Mouse (Mus musculus): ENCODE data around the gene Jpt1. TPM values are rescaled to one million over a fixed set of nuclear protein-coding genes. Genes with fewer than 3 reads are reported as not detected.

Gene Jpt1
- total RNA-seq, 2 experiments from 2014 or later = 124 to 143 TPM

GRCm38 (mm10) chr11:115452281-115452860 lies 61.8 kb downstream of the Jpt1 start:
- intact Hi-C loops (cut with DNase I) = no loop called here
- DNase-seq = no peak

- intact Hi-C loops (cut with DNase I) = no loop called here
- no peak for DNase-seq
Measured at GRCm38 (mm10) chr11:115451781-115452241, 62.4 kb downstream of the Jpt1 start.

DNA sequence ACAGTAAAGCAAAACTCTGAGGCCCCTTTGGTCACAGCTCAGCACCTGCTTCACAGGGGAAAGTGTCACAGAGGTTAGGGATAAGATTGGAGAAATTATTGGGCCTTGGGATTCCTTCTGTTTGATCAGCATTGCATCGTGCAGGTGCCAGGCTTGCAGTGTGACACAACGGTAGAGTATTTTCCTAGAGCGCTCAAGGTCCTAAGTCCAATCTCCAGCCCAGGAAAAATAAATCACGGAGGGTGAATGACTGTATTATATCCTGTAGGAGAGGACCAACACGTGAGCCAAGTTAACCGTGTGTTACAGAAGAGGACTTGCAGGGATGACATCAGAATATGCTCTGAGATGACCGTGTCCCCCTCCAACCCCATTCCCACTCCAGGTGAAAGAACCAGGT lies 64.0 kb downstream of the Jpt1 start:
- intact Hi-C loops (cut with DNase I) = no loop called here
- DNase-seq = no peak

- intact Hi-C loops (cut with DNase I) = no loop called here
- no peak for DNase-seq
Measured at GRCm38 (mm10) chr11:115448998-115449397, 65.2 kb downstream of the Jpt1 start.

DNA sequence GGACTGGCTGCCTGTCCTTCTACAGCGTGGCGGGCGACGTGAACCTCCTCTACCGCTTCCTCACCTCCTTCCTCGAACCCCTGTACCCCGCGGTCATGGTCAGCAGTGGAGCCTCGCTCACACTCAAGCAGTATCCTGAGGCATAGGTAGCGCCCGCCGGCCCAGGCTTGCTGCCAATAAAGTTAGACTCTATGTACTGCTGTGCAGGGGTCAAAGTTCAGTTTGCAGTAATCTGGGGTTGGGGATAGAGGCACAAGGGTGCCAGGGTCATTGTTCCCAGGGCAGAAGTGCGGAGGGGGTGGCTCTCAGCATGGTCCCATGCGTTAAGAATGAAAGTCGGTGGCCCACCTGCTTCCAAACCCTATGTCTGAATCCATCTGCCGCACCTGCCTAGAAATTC lies 66.1 kb downstream of the Jpt1 start:
- intact Hi-C loops (cut with DNase I) = no loop called here
- DNase-seq = no peak

Small RNA genes within 50 kb of the gene (microRNA-seq; reads per million reads assigned to microRNA genes)
- gene Mir3968 (ENCODE audit: borderline number of aligned reads in 2 of 2) = 0 reads per million in 2 experiments

Other genes starting within 250 kb of the Jpt1 start
- gene Grin2c, start 247.1 kb downstream of the Jpt1 start, total RNA-seq (2021) = under 1 TPM; 0.11 to 0.25 TPM
- 1 to 10 TPM; 9.5 to 9.7 TPM for gene Fdxr, start 237.3 kb downstream of the Jpt1 start, total RNA-seq (2021)
- 1 to 10 TPM; 1.2 TPM for gene Fads6, start 216.7 kb downstream of the Jpt1 start, total RNA-seq (2021)
- gene Otop2, start 207.2 kb downstream of the Jpt1 start, total RNA-seq (2021) = not detected
- under 1 TPM in 1 of 2 experiments, not detected in 1; 0.14 TPM for gene Ush1g, start 192.3 kb downstream of the Jpt1 start, total RNA-seq (2021)
- not detected for gene Otop3, start 179.7 kb downstream of the Jpt1 start, total RNA-seq (2021)
- gene Hid1, start 146.6 kb downstream of the Jpt1 start, total RNA-seq (2021) = 1 to 10 TPM; 4.2 to 4.8 TPM
- gene Cdr2l, start 132.5 kb downstream of the Jpt1 start, total RNA-seq (2021) = 1 to 10 TPM; 5.8 to 5.9 TPM
- 100 to 1,000 TPM; 134 to 149 TPM for gene Mrpl58, start 110.6 kb downstream of the Jpt1 start, total RNA-seq (2021)
- 1,000 to 10,000 TPM; 2,281 to 2,357 TPM for gene Atp5h, start 94.4 kb downstream of the Jpt1 start, total RNA-seq (2021)
- 10 to 100 TPM; 27.9 to 28.3 TPM for gene Kctd2, start 94.3 kb downstream of the Jpt1 start, total RNA-seq (2021)
- gene Trim80, start 73.8 kb downstream of the Jpt1 start, total RNA-seq (2021) = not detected
- not detected for gene Slc16a5, start 51.9 kb downstream of the Jpt1 start, total RNA-seq (2021)
- gene Armc7, start 38.7 kb downstream of the Jpt1 start, total RNA-seq (2021) = 1 to 10 TPM; 1.5 to 2.4 TPM
- 10 to 100 TPM; 13.1 to 14.2 TPM for gene Nt5c, start 22.5 kb downstream of the Jpt1 start, total RNA-seq (2021)
- 100 to 1,000 TPM; 165 to 185 TPM for gene Sumo2, start 21.9 kb upstream of the Jpt1 start, total RNA-seq (2021)
- 10 to 100 TPM; 23.5 to 23.8 TPM for gene Nup85, start 50.0 kb upstream of the Jpt1 start, total RNA-seq (2021)
- gene Mrps7, start 89.5 kb upstream of the Jpt1 start, total RNA-seq (2021) = 10 to 100 TPM; 80.1 to 85.7 TPM
- 10 to 100 TPM; 18.0 to 21.3 TPM for gene Gga3, start 89.7 kb upstream of the Jpt1 start, total RNA-seq (2021)
- gene Mif4gd, start 98.6 kb upstream of the Jpt1 start, total RNA-seq (2021) = 10 to 100 TPM; 47.3 to 53.8 TPM
- 10 to 100 TPM; 35.5 to 38.8 TPM for gene Slc25a19, start 113.9 kb upstream of the Jpt1 start, total RNA-seq (2021)
- 100 to 1,000 TPM; 102 to 110 TPM for gene Grb2, start 194.2 kb upstream of the Jpt1 start, total RNA-seq (2021)